Mouse (Mus musculus) kidney, adult 2 months (tissue): ENCODE measurements at regions not wholly inside any gene's neighbourhood (a gene's known extent, or its start where the extent isn't known, plus 50 kb on each side); places are given as distances from the start of the nearest gene placed in this dataset.

Source experiments
- CTCF ChIP-seq: fragments of 200-500 bp; conservative IDR thresholded peaks from 2 replicates; pipeline ENCODE4 v1.5.1; 2011; ENCODE audit warnings: low read depth, mild to moderate bottlenecking, control low read depth, low read length, moderate library complexity, mixed read lengths; ENCODE audit not compliant: insufficient read depth, insufficient read length
- POLR2A ChIP-seq: fragments of 200-500 bp; IDR thresholded peaks from one replicate; pipeline ENCODE4 v1.6.1; 2011; ENCODE audit warnings: low read depth, low read length, control low read depth

DNA sequence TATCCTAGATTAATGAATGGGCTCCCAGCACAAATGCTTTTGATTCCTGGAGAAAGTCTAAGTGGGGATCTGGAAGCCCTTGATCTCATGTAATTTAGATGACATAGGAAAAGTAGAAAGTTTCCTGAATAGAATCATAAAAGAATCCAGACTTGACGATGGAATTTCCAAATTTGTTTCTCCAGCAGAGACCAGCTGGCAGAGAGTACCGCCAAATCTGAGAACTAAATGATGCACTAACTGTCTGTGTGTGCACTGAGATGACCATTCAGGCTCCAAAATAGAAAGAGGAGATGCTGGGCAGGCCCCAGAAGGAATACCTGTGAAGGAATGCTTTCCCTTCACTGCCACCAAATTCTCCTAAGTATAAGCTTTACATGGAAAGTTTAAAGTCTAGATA is 704.6 kb downstream of the Fat4 start:
- TF ChIP-seq CTCF: no peak
- TF ChIP-seq POLR2A: no peak
